9 mouse cellular contexts compared by ENCODE assay signal in the genomic region with DNA sequence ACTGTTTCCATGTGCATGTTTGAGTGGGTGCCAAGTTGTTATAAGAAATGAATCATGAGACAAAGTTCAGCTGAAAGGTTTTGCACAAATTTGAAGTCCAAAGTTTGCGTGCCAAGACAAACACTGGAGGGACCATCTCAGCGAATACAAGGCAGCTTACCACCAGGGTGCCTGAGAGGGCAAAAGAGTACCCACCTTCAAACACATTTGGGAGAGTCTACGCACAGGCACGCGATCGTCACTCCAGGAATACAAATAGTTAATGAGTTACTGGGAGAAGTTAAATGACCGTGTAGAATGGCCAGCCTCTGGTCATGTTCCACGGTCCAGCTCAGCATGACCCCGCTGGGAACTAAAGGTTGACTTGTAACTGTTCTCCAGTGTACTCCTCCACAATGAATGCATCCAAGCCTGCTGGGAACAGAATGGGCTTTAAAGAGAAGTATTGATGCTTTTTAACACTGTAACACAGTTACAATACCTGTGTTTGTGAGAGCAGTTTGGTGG. TPM values are rescaled to one million over a fixed set of nuclear protein-coding genes. Genes with fewer than 3 reads are reported as not detected.
A peak's percentile ranks its signal among the peaks of the same experiment; 100 is the strongest.
DNase-seq lines count a peak whose midpoint lies in the region; ATAC-seq and TF ChIP-seq lines count a peak whose summit lies in the region.
"Had no signal": no experiment of that assay in that cellular context is flagged by ENCODE, and none has a peak within 500 bp of the region (broad histone marks: within the 10 kb centered on the region; RNA-seq: fewer than 3 reads in every experiment).

No protein-coding gene starts in this region.

- H3K4me1 ChIP-seq in midbrain, embryonic 11.5 days (ENCODE audit: control insufficient read depth, insufficient read depth, low read length) = no peaks in the 10 kb centered on the region; the same call in 1 of the 2 replicates
- H3K4me1 ChIP-seq in midbrain, embryonic 16.5 days (ENCODE audit: control insufficient read depth, insufficient read depth, low read length) = no peaks in the 10 kb centered on the region
- peaks cover 5% of the 10 kb centered on the region for H3K4me1 ChIP-seq in embryonic fibroblast, embryonic 13.5 days (ENCODE audit: control insufficient read depth, insufficient read depth, low read length)
- no peaks in the 10 kb centered on the region for H3K4me1 ChIP-seq in stomach, postnatal 0 days (replicated peaks; ENCODE audit: control insufficient read depth, insufficient read depth)

- no peak for TF ChIP-seq CTCF in embryonic fibroblast, embryonic 13.5 days (IDR thresholded peaks at IDR 0.05; ENCODE audit: borderline replicate concordance, insufficient read depth, low read length)
- peak; percentile 33 for TF ChIP-seq CTCF in stomach, postnatal 0 days (IDR thresholded peaks at IDR 0.05; ENCODE audit: low read depth)
- TF ChIP-seq CTCF in left cerebral cortex, adult 2 months (IDR thresholded peaks at IDR 0.05) = no peak

- WGBS in midbrain, embryonic 11.5 days = 44% methylated on average over 9 of the region's 9 CpGs
- WGBS in midbrain, embryonic 16.5 days = 39% methylated on average over 9 of the region's 9 CpGs
- 24% methylated on average over 9 of the region's 9 CpGs for WGBS in stomach, postnatal 0 days

- H3K9ac ChIP-seq in midbrain, embryonic 11.5 days (ENCODE audit: low read length) = no peak overlapping the region
- no peak overlapping the region for H3K9ac ChIP-seq in midbrain, embryonic 16.5 days (ENCODE audit: low read depth, low read length)
- no peak overlapping the region for H3K9ac ChIP-seq in stomach, postnatal 0 days (ENCODE audit: low read length)

- no peak for ATAC-seq in midbrain, embryonic 11.5 days (ENCODE audit: low FRiP score)
- no peak for ATAC-seq in midbrain, embryonic 16.5 days
- peak; percentile 83 for ATAC-seq in stomach, postnatal 0 days (ENCODE audit: low FRiP score, low TSS enrichment)
- no peak for ATAC-seq in inflammation-experienced regulatory T-cells, adult 6 months

- intact Hi-C loops in left cerebral cortex, adult 2 months (cut with DNase I) = no loop called here

- no peak overlapping the region for H3K4me3 ChIP-seq in midbrain, embryonic 11.5 days (ENCODE audit: low read depth, low read length)
- H3K4me3 ChIP-seq in midbrain, embryonic 16.5 days (ENCODE audit: low read depth, low read length) = no peak overlapping the region
- H3K4me3 ChIP-seq in embryonic fibroblast, embryonic 13.5 days (ENCODE audit: insufficient read depth, low read length) = no peak overlapping the region
- no peak overlapping the region for H3K4me3 ChIP-seq in stomach, postnatal 0 days (ENCODE audit: low read depth, low read length)
- no peak overlapping the region for H3K4me3 ChIP-seq in left cerebral cortex, adult 2 months

- no peaks in the 10 kb centered on the region for H3K27me3 ChIP-seq in midbrain, embryonic 11.5 days (ENCODE audit: control insufficient read depth, insufficient read depth, low read length)
- no peaks in the 10 kb centered on the region for H3K27me3 ChIP-seq in midbrain, embryonic 16.5 days (ENCODE audit: control insufficient read depth, insufficient read depth, low read depth, low read length)
- no peaks in the 10 kb centered on the region for H3K27me3 ChIP-seq in stomach, postnatal 0 days (ENCODE audit: control insufficient read depth, insufficient read depth, low read length)

- H3K36me3 ChIP-seq in midbrain, embryonic 11.5 days (ENCODE audit: control insufficient read depth, insufficient read depth, low read length) = no peaks in the 10 kb centered on the region
- H3K36me3 ChIP-seq in midbrain, embryonic 16.5 days (ENCODE audit: control insufficient read depth, insufficient read depth, low read length) = no peaks in the 10 kb centered on the region
- no peaks in the 10 kb centered on the region for H3K36me3 ChIP-seq in stomach, postnatal 0 days (ENCODE audit: control insufficient read depth, insufficient read depth, low read length)

- no peaks in the 10 kb centered on the region for H3K9me3 ChIP-seq in midbrain, embryonic 11.5 days (ENCODE audit: control insufficient read depth, low read length)
- H3K9me3 ChIP-seq in midbrain, embryonic 16.5 days (replicated peaks; ENCODE audit: control insufficient read depth, low read length, poor library complexity, severe bottlenecking) = no peaks in the 10 kb centered on the region
- no peaks in the 10 kb centered on the region for H3K9me3 ChIP-seq in stomach, postnatal 0 days (ENCODE audit: control insufficient read depth, low read length)

- H3K4me2 ChIP-seq in midbrain, embryonic 11.5 days = no peak overlapping the region
- H3K4me2 ChIP-seq in midbrain, embryonic 16.5 days (ENCODE audit: low read length) = no peak overlapping the region
- no peak overlapping the region for H3K4me2 ChIP-seq in stomach, postnatal 0 days (replicated peaks; ENCODE audit: low read depth)

- TF ChIP-seq EP300 in stomach, postnatal 0 days (optimal IDR thresholded peaks at IDR 0.05) = no peak

- peak; percentile 88 for DNase-seq in midbrain, embryonic 11.5 days (ENCODE audit: low spot score, missing footprints)
- peak; percentile 64 to 82 for DNase-seq in kidney, postnatal 4 days
- DNase-seq in stomach, postnatal 0 days (ENCODE audit: low spot score) = peak; percentile 72
- no peak for DNase-seq in left cerebral cortex, adult 2 months (ENCODE audit: extremely low spot score in 1 of 2, low spot score in 2 of 2)
- no peak for DNase-seq in urinary bladder, postnatal 36 days (ENCODE audit: low spot score in 2 of 2)
- DNase-seq: cerebellum, adult 11-12 months had no signal

- no peak overlapping the region for H3K27ac ChIP-seq in midbrain, embryonic 11.5 days (ENCODE audit: low read depth, low read length)
- H3K27ac ChIP-seq in midbrain, embryonic 16.5 days (ENCODE audit: low read length) = no peak overlapping the region
- peak overlapping the region; percentile 17; the same call in 1 of the 2 replicates for H3K27ac ChIP-seq in embryonic fibroblast, embryonic 13.5 days (ENCODE audit: insufficient read depth, low read length)
- no peak overlapping the region for H3K27ac ChIP-seq in stomach, postnatal 0 days (replicated peaks)
- no peak overlapping the region for H3K27ac ChIP-seq in left cerebral cortex, adult 2 months

- no peak for TF ChIP-seq POLR2A in embryonic fibroblast, embryonic 13.5 days (IDR thresholded peaks at IDR 0.05; ENCODE audit: low read depth, low read length)

RNA-seq across cellular contexts. Expression of gene Etnk1, which starts 14.6 kb away (rescaled TPM):
- 30.7 and 32.3 TPM in 2 replicates for polyA plus RNA-seq in midbrain, embryonic 11.5 days (2014; fragmentation: Nextera tagmentation; extraction: Ambion mirVana)
- 50.9 and 53.0 TPM in 2 replicates for polyA plus RNA-seq in midbrain, embryonic 16.5 days (2015; fragmentation: Nextera tagmentation; extraction: Ambion mirVana)
- 46.1 and 48.6 TPM in 2 replicates for polyA plus RNA-seq in embryonic fibroblast, embryonic 13.5 days (2011; ENCODE audit: insufficient read length, low read depth, missing spikeins)
- polyA plus RNA-seq in stomach, postnatal 0 days (2015; fragmentation: Nextera tagmentation; extraction: Ambion mirVana) = 10.7 and 11.0 TPM in 2 replicates
- polyA plus RNA-seq in inflammation-experienced regulatory T-cells, adult 6 months (2017; shearing (Covaris generic)) = 10 to 100 TPM; 15.2 to 39.5 (median 37.0) TPM
- 100 to 1,000 TPM; 199 to 201 TPM for total RNA-seq in left cerebral cortex, adult 2 months (2021)

RNA-seq across cellular contexts. Expression of gene C2cd5, which starts 52.4 kb away (rescaled TPM):
- polyA plus RNA-seq in midbrain, embryonic 11.5 days (2014; fragmentation: Nextera tagmentation; extraction: Ambion mirVana) = 29.1 and 29.2 TPM in 2 replicates
- polyA plus RNA-seq in midbrain, embryonic 16.5 days (2015; fragmentation: Nextera tagmentation; extraction: Ambion mirVana) = 43.2 and 52.4 TPM in 2 replicates
- 9.0 and 13.1 TPM in 2 replicates for polyA plus RNA-seq in embryonic fibroblast, embryonic 13.5 days (2011; ENCODE audit: insufficient read length, low read depth, missing spikeins)
- polyA plus RNA-seq in stomach, postnatal 0 days (2015; fragmentation: Nextera tagmentation; extraction: Ambion mirVana) = 7.7 and 8.3 TPM in 2 replicates
- 10 to 100 TPM; 50.1 to 82.6 (median 80.9) TPM for polyA plus RNA-seq in inflammation-experienced regulatory T-cells, adult 6 months (2017; shearing (Covaris generic))
- 100 to 1,000 TPM; 103 to 104 TPM for total RNA-seq in left cerebral cortex, adult 2 months (2021)

Comparison
In these comparisons a context has a peak if more than half of its experiments do, and no peak if none do; other contexts are left out.
1. DNase-seq: peak in midbrain, embryonic 11.5 days (single experiment), kidney, postnatal 4 days (2 of 2) and stomach, postnatal 0 days (single experiment); none in left cerebral cortex, adult 2 months (0 of 2) and urinary bladder, postnatal 36 days (0 of 2).